Mouse (Mus musculus): ENCODE results near the gene Mpdu1. TPM values are rescaled to one million over a fixed set of nuclear protein-coding genes. Genes with fewer than 3 reads are reported as not detected.
A peak's percentile ranks its signal among the peaks of the same experiment; 100 is the strongest.

The Mpdu1 gene
- polyA plus RNA-seq, 1 experiment from 2014 or later, result 34.5 TPM

DNA sequence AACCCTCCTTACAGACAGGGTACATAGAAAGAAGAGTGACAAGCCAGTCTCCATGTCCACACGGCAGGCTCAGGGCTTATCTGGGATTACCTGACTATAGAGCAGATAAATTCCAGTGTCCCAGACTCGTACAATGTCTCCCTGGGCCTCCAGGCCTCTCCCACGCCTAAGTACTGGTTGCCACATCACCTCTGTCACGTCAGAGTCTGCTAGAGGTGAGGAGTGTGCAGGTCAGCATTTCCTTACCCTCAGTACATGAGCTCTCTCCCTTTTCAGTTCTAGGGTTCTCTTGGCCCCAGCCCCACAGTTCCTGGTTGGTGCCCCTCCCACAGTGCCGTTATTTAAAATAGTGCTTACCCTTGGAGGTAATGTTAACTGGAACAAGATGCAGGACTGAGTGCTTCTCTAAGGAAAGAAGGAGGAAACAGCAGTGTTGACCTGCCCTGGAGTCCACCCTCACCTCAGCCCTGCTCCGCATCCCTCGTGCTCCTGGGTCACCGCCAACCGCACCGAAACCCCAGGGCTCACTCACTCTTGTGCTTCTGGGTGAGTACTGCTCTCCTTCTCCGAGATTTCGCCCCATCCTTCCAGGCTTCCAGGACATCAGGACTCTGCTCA, 21.8 kb upstream of the Mpdu1 start:
- H3K36me3 ChIP-seq (ENCODE audit: control insufficient read depth, insufficient read depth, low read length), result peaks cover 6% of the 10 kb centered on the region; the same call in 1 of the 2 replicates
- H3K27ac ChIP-seq (ENCODE audit: low read depth, low read length), result no peak overlapping the region
- H3K9ac ChIP-seq (ENCODE audit: low read length), result no peak overlapping the region; the same call in 1 of the 2 replicates
- 85% methylated on average over 12 of the region's 12 CpGs for WGBS
- no peaks in the 10 kb centered on the region for H3K9me3 ChIP-seq (ENCODE audit: control insufficient read depth, low read length)
- peak; percentile 79 for DNase-seq (ENCODE audit: low spot score, missing footprints)
- no peak overlapping the region for H3K4me2 ChIP-seq
- no peak overlapping the region for H3K4me3 ChIP-seq (ENCODE audit: low read depth, low read length)
- peaks cover 16% of the 10 kb centered on the region for H3K4me1 ChIP-seq (ENCODE audit: control insufficient read depth, insufficient read depth, low read length)
- H3K27me3 ChIP-seq (ENCODE audit: control insufficient read depth, insufficient read depth, low read length), result no peaks in the 10 kb centered on the region
- no peak for ATAC-seq (ENCODE audit: low FRiP score)

DNA sequence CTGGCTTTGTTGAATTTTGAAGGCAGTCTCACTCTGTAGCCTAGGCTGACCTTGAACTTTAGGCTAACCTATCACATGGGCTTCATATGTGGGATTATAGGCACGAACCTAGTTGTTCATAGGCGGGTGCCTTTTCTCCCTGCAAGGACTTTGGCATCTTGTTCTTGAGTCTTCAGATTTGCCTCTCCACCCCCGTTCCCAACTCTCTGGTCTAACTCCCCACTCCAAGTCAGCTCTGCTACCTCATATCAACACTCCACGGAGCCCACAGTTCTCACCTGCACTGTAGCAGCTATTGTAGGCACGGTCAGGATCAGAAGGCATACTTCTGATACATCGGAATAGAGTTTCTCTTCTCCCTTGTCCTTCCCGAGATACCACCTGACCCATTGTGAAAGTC, 21.1 kb upstream of the Mpdu1 start:
- H3K4me2 ChIP-seq, result no peak overlapping the region
- H3K9ac ChIP-seq (ENCODE audit: low read length), result no peak overlapping the region
- 81% methylated on average over 7 of the region's 7 CpGs for WGBS
- H3K27ac ChIP-seq (ENCODE audit: low read depth, low read length), result no peak overlapping the region
- no peak overlapping the region for H3K4me3 ChIP-seq (ENCODE audit: low read depth, low read length)
- no peak for ATAC-seq (ENCODE audit: low FRiP score)
- H3K9me3 ChIP-seq (ENCODE audit: control insufficient read depth, low read length), result no peaks in the 10 kb centered on the region
- H3K4me1 ChIP-seq (ENCODE audit: control insufficient read depth, insufficient read depth, low read length), result peaks cover 16% of the 10 kb centered on the region
- no peaks in the 10 kb centered on the region for H3K27me3 ChIP-seq (ENCODE audit: control insufficient read depth, insufficient read depth, low read length)
- peaks cover 6% of the 10 kb centered on the region; the same call in 1 of the 2 replicates for H3K36me3 ChIP-seq (ENCODE audit: control insufficient read depth, insufficient read depth, low read length)
- DNase-seq (ENCODE audit: low spot score, missing footprints), result peak; percentile 68

DNA sequence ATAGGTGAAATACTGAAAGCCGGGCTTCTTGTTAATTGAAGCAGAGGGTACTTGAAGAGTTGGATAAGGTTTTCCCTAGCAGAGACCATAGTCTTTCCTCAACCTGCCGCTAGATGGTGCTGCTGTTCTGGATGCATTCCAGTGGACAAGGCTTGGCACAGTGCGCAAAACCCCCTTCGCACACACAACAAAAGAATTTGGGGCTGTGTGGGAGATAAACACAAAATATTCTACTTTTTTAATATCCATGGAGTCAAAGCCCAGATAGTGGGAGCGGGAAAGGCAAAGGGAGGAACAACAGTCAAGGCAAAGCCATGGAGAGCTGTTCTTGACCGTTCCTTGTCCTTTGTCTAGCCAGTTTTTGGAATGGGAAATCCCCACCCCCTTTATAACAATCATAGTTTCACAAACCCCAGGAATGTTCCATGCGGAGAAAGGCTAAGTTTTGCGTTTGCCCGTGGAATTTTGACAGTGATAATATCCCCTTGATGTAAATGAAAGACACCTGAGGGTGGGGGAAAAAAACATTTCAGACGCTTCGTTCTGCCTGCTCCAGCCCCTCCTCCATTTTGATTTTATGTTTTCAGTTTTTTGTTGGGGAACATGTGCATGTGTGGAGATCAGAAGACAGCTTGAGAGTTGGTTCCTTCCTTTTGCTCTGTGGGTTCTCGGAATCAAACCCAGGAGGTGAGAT, 20.5 kb upstream of the Mpdu1 start:
- peak overlapping the region; percentile 50 for H3K9ac ChIP-seq (ENCODE audit: low read length)
- H3K9me3 ChIP-seq (ENCODE audit: control insufficient read depth, low read length), result no peaks in the 10 kb centered on the region
- WGBS, result 29% methylated on average over 12 of the region's 12 CpGs
- no peak overlapping the region for H3K4me3 ChIP-seq (ENCODE audit: low read depth, low read length)
- ATAC-seq (ENCODE audit: low FRiP score) (peak; percentile 41; the same call in 1 of the 2 replicates), DNase-seq (ENCODE audit: low spot score, missing footprints) (peak; percentile 98)
- peaks cover 6% of the 10 kb centered on the region; the same call in 1 of the 2 replicates for H3K36me3 ChIP-seq (ENCODE audit: control insufficient read depth, insufficient read depth, low read length)
- no peaks in the 10 kb centered on the region for H3K27me3 ChIP-seq (ENCODE audit: control insufficient read depth, insufficient read depth, low read length)
- H3K4me1 ChIP-seq (ENCODE audit: control insufficient read depth, insufficient read depth, low read length), result peaks cover 16% of the 10 kb centered on the region
- no peak overlapping the region for H3K27ac ChIP-seq (ENCODE audit: low read depth, low read length)
- H3K4me2 ChIP-seq, result peak overlapping the region; percentile 25; the same call in 1 of the 2 replicates

DNA sequence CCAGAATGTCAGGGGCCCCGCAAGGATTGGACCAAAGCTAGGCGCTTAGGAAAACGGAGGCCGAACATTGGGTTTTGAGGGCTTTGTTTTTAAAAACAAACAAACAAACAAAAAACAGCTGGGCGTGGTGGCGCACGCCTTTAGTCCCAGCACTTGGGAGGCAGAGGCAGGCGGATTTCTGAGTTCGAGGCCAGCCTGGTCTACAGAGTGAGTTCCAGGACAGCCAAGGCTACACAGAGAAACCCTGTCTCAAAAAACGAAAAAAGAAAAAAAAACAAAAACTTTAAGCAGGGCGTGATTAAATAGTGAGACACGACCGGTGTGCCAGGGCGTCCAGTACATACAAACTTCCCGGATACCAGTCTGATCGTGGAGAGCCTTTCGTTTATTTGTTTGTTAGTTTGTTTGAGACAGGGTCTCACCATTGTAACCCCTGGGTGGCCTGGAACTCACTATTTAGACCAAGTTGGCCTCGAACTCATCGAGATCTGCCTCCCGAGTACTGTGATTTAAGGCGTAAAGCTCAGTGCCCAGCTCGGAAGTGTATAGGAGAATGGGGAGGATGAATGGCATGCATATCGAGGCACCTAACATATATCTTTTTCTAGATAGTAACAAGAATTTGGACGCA, 19.9 kb upstream of the Mpdu1 start:
- Histone ChIP-seq H3K4me2 (peak overlapping the region; percentile 93), H3K4me1 (ENCODE audit: control insufficient read depth, insufficient read depth, low read length) (peaks cover 16% of the 10 kb centered on the region), H3K4me3 (ENCODE audit: low read depth, low read length) (peak overlapping the region; percentile 84), H3K36me3 (ENCODE audit: control insufficient read depth, insufficient read depth, low read length) (peaks cover 6% of the 10 kb centered on the region; the same call in 1 of the 2 replicates), H3K9me3 (ENCODE audit: control insufficient read depth, low read length) (no peaks in the 10 kb centered on the region), H3K27ac (ENCODE audit: low read depth, low read length) (peak overlapping the region; percentile 77), H3K9ac (ENCODE audit: low read length) (peak overlapping the region; percentile 88), H3K27me3 (ENCODE audit: control insufficient read depth, insufficient read depth, low read length) (no peaks in the 10 kb centered on the region)
- DNase-seq (ENCODE audit: low spot score, missing footprints), result peak; percentile 97
- WGBS, result 30% methylated on average over 24 of the region's 24 CpGs
- peak; percentile 35 for ATAC-seq (ENCODE audit: low FRiP score)

DNA sequence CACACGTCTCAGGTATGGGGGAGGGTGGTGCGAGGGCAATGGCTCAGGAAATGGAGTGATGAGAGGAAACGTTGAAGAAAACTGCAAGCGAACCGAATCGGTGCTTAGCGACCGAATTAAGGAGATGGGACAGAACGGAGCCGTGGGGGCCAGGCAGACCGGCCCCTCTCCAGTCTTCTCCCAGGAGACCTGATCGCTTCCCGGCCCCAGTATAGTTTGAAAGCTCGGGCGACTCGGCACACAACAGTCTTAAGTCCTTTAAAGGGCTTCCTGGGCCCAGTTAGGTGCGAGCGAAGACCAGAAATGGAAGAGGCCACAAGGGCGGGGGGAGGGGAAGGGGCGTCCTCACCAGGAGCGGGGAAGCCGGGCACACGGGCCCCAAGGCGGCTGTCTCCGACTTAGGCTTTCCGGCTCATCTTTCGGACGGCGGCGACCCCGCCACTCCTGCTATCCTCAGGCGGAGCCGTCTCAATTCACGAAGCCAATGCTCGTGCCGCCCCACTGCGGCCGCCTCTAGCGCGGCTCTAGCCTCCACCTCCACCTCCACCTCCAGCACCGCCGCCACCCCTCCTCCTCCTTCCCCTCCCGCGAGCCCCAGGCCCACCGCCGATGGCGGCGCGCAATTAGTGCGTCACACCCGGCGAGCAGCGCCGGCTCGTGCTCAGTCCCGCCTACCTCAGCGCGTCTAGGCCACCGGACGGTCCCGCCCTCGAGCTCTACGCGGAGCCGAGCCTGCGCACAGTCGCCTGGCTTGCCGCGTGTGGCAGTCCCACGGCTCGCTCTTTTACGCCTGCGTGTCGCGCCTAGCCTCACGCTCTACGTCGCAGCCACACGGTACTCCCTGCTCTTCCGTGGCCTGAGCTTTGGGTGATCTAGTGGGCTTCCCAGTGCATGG, 19.1 kb upstream of the Mpdu1 start, which contains the start of gene Senp3:
TSS of gene Senp3 (minus strand) at position 771 of the 895 bp plus-strand sequence.
- peaks cover 16% of the 10 kb centered on the region for H3K4me1 ChIP-seq (ENCODE audit: control insufficient read depth, insufficient read depth, low read length)
- no peaks in the 10 kb centered on the region for H3K27me3 ChIP-seq (ENCODE audit: control insufficient read depth, insufficient read depth, low read length)
- peak; percentile 95 for ATAC-seq (ENCODE audit: low FRiP score)
- H3K9ac ChIP-seq (ENCODE audit: low read length), result peak within 1 kb of the TSS; percentile 88
- peak within 1 kb of the TSS; percentile 84 for H3K4me3 ChIP-seq (ENCODE audit: low read depth, low read length)
- H3K4me2 ChIP-seq, result peak within 1 kb of the TSS; percentile 93
- 1% methylated on average over 78 of the region's 80 CpGs for WGBS
- peak; percentile 100 for DNase-seq (ENCODE audit: low spot score, missing footprints)
- no peaks in the 10 kb centered on the region for H3K9me3 ChIP-seq (ENCODE audit: control insufficient read depth, low read length)
- H3K36me3 ChIP-seq (ENCODE audit: control insufficient read depth, insufficient read depth, low read length), result peaks cover 9% of the 10 kb centered on the region
- peak within 1 kb of the TSS; percentile 77 for H3K27ac ChIP-seq (ENCODE audit: low read depth, low read length)

DNA sequence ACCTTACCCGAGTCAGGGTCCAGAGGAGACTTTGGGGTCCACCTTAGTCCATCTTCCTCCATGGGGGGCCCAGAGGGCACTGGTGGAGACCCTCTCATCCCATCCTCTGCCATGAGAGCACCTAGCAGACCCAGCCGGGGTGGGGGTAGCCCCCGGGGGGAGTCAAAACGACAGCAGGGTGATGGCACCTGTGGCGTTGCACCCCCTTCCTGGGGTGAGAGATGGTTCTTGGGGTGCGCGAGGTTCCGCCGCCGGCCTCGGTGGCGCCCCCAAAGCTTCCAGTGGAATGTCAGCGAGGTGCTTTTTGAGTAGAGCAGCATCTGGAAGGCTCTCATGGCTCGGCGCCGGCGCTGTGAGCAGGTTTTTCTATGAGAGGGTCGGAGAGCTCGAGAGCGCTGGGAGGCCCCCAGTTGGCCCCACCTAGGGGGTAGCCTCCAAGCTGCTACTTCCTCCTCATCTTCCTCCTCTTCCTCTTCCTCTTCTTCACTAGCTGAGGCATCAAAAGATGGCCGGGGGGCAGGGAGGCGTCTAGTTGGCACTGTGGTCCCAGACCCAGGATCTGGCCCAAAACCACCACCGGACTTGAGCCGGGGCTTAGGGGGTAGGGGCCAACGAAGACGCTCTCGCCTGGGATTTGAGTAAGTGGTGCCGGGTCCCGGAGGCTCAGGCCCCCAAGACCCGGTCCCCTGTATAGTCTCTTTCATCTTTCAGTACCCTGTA, 17.9 kb upstream of the Mpdu1 start:
- Histone ChIP-seq H3K27me3 (ENCODE audit: control insufficient read depth, insufficient read depth, low read length) (no peaks in the 10 kb centered on the region), H3K4me3 (ENCODE audit: low read depth, low read length) (peak overlapping the region; percentile 84; the same call in 1 of the 2 replicates), H3K36me3 (ENCODE audit: control insufficient read depth, insufficient read depth, low read length) (peaks cover 13% of the 10 kb centered on the region), H3K9ac (ENCODE audit: low read length) (no peak overlapping the region), H3K4me1 (ENCODE audit: control insufficient read depth, insufficient read depth, low read length) (peaks cover 14% of the 10 kb centered on the region), H3K27ac (ENCODE audit: low read depth, low read length) (no peak overlapping the region), H3K4me2 (peak overlapping the region; percentile 93), H3K9me3 (ENCODE audit: control insufficient read depth, low read length) (no peaks in the 10 kb centered on the region)
- ATAC-seq (ENCODE audit: low FRiP score) (no peak), DNase-seq (ENCODE audit: low spot score, missing footprints) (peak; percentile 80)
- WGBS, result 92% methylated on average over 30 of the region's 30 CpGs

DNA sequence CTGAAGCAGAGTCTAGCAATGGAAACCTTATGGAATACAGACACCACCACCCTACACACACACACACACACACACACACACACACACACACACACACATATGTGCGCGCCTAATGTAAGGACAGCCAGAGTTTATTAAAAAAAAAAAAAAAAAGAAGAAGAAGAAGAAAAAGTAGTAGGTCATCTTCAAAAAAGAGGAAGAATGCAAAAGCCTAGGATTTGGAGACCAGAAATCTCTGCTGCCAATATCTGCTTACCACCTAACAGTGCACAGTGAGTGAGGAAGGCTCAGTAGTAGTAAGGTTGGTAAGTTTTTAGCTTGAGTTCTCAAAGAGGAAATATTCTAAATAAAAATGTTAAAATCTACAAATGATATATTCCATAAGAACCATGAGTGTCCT, 16.7 kb upstream of the Mpdu1 start:
- peaks cover 14% of the 10 kb centered on the region for H3K36me3 ChIP-seq (ENCODE audit: control insufficient read depth, insufficient read depth, low read length)
- WGBS, result 100% methylated on average over 2 of the region's 2 CpGs

DNA sequence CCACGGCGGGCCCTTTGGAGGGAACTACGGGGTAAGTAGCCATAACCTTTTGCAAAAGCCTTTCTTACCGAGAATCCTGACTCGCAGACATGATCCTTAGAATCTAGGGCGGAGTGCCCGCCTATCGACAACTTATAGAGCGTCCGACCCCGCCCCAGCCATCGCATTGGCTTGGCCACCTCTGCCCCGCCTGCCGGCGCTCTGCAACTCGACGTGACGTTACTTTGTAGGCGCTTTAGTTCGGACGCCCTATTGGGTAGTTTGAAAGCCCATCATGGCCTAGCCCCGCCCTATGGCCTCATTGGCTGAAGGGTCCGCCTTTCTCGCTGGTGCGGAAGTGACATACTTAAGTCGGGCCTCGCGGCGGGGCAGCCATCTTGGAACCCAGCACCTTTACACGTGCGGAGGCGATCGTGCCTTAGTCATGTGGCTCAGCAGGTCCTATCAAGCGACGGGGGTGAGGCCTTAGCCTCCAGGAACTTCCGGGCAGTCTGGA, 9.8 kb upstream of the Mpdu1 start, which contains the start of gene Eif4a1:
TSS of gene Eif4a1 (minus strand) at position 213 of the 496 bp plus-strand sequence.
- Histone ChIP-seq H3K4me3 (ENCODE audit: low read depth, low read length) (peak within 1 kb of the TSS; percentile 100), H3K27me3 (ENCODE audit: control insufficient read depth, insufficient read depth, low read length) (no peaks in the 10 kb centered on the region), H3K4me2 (peak within 1 kb of the TSS; percentile 94), H3K27ac (ENCODE audit: low read depth, low read length) (peak within 1 kb of the TSS; percentile 91), H3K36me3 (ENCODE audit: control insufficient read depth, insufficient read depth, low read length) (peaks cover 37% of the 10 kb centered on the region), H3K9ac (ENCODE audit: low read length) (peak within 1 kb of the TSS; percentile 100), H3K9me3 (ENCODE audit: control insufficient read depth, low read length) (no peaks in the 10 kb centered on the region), H3K4me1 (ENCODE audit: control insufficient read depth, insufficient read depth, low read length) (peaks cover 21% of the 10 kb centered on the region)
- under 1% methylated on average over 36 of the region's 36 CpGs for WGBS
- DNase-seq (ENCODE audit: low spot score, missing footprints) (peak; percentile 99), ATAC-seq (ENCODE audit: low FRiP score) (peak; percentile 98)

More for the DNA sequence above, 16.7 kb upstream of the Mpdu1 start:
- Histone ChIP-seq H3K9me3 (ENCODE audit: control insufficient read depth, low read length) (no peaks in the 10 kb centered on the region), H3K27ac (ENCODE audit: low read depth, low read length) (no peak overlapping the region), H3K9ac (ENCODE audit: low read length) (no peak overlapping the region), H3K27me3 (ENCODE audit: control insufficient read depth, insufficient read depth, low read length) (no peaks in the 10 kb centered on the region), H3K4me3 (ENCODE audit: low read depth, low read length) (no peak overlapping the region), H3K4me1 (ENCODE audit: control insufficient read depth, insufficient read depth, low read length) (peaks cover 14% of the 10 kb centered on the region), H3K4me2 (no peak overlapping the region)
- no peak for DNase-seq (ENCODE audit: low spot score, missing footprints)
- no peak for ATAC-seq (ENCODE audit: low FRiP score)

Data from midbrain, embryonic 11.5 days (tissue).